Mouse (Mus musculus) inflammation-experienced regulatory T-cells, adult 6 months (primary cell): Measurements from ENCODE around the gene Map3k5. TPM values are rescaled to one million over a fixed set of nuclear protein-coding genes. Genes with fewer than 3 reads are reported as not detected.

Experiments
- ATAC-seq: one replicate; pipeline ENCODE4 v1.8.0; 2017
- polyA plus RNA-seq, 3 experiments: library from polyadenylated mRNA; unstranded; fragments of 100-300 nt; shearing (Covaris generic); gene quantifications; one replicate each; pipeline ENCODE4 v1.2.1; 2017

Map3k5 gene
- polyA plus RNA-seq, 3 experiments from 2014 or later = 9.3 to 14.3 (median 13.8) TPM

GRCm38 (mm10) chr10:20166797-20167196 lies 232.5 kb downstream of the Map3k5 start:
- ATAC-seq = no peak

GRCm38 (mm10) chr10:20167467-20167866 lies 233.2 kb downstream of the Map3k5 start:
- no peak for ATAC-seq

- ATAC-seq = no peak
These were observed 235.0 kb downstream of the Map3k5 start for GRCm38 (mm10) chr10:20169182-20169674.

GRCm38 (mm10) chr10:20169927-20170604 lies 235.8 kb downstream of the Map3k5 start:
- ATAC-seq = no peak

DNA sequence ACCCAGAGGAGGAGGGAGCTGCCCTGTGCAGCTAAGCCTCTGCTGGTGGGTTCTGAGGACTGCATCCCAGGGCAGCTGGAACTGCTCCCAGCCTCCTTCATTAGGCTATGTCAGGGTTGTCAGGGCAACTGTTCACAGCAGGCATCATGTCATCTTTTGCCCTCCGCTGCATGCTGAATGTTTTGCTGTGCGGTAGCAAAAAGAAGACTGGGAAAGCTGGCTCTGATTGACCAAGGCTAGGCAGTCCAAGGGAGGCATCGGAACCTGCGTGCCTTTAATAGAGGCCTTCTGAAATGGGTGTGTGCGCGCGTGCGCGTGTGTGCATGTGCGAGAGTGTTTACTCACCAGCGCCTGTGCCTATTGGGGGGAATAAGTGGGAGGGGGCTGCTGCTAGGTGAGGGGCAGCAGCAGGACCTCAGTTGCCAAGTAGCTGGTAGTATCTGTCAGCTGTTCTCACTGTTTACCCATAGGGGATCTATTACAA lies 236.4 kb downstream of the Map3k5 start:
- ATAC-seq = no peak

- no peak for ATAC-seq
These were observed 236.9 kb downstream of the Map3k5 start for GRCm38 (mm10) chr10:20171209-20171608.

- ATAC-seq = no peak
These were observed 237.5 kb downstream of the Map3k5 start for GRCm38 (mm10) chr10:20171756-20172155.

- no peak for ATAC-seq
These were observed 239.5 kb downstream of the Map3k5 start for GRCm38 (mm10) chr10:20173733-20174132.

GRCm38 (mm10) chr10:20176054-20176453 lies 241.8 kb downstream of the Map3k5 start:
- ATAC-seq = no peak

- ATAC-seq = no peak
These were observed 244.7 kb downstream of the Map3k5 start for GRCm38 (mm10) chr10:20178807-20179605.

- ATAC-seq = no peak
These were observed 246.9 kb downstream of the Map3k5 start for GRCm38 (mm10) chr10:20181198-20181597.

- no peak for ATAC-seq
These were observed 247.6 kb downstream of the Map3k5 start for GRCm38 (mm10) chr10:20181680-20182399.

DNA sequence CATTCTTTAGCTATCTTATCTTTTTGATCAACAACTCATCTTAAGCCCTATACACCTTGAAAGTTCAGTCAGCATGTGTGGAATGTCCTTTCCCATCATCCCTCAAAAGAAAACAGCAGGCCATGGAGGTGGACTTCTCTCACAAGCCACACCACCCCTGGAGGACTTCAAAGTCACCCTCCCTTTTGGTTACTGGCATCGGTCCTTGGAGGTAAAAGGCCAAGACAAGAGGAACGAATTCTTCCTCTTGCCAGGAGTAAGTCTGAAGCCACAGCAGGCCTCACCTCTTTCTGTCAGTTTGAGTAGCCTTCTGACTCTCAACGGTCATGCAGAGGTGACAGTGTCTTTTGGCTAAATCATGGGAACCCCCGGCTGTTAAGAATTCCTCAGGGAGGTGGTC lies 250.1 kb downstream of the Map3k5 start:
- no peak for ATAC-seq

DNA sequence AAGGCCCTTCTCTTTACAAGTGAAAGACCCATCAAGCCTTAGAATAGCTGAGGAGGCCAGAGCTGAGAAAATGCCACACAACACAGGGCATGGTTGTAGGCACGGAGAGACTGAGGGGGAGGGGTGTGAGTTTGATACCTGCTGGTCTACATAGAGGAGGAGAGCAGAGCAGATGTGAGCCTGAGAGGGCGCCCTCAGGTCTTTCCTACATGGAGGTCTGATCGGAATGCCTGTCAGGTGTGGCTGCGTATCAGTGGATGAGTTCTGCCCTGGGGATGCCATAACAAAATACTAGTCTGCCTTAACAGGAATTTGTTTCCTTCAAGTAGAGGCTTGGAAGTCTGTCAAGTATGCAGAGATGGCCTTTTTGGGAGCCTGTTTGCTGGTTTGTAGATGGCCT lies 251.0 kb downstream of the Map3k5 start:
- ATAC-seq = no peak

- ATAC-seq = no peak
These were observed 251.5 kb downstream of the Map3k5 start for GRCm38 (mm10) chr10:20185806-20186205.

GRCm38 (mm10) chr10:20186800-20187273 lies 252.6 kb downstream of the Map3k5 start:
- no peak for ATAC-seq

- ATAC-seq = no peak
These were observed 256.0 kb downstream of the Map3k5 start for GRCm38 (mm10) chr10:20190139-20190747.

Other genes with a start within 250 kb of the Map3k5 start
- under 1 TPM in 1 of 3 experiments, not detected in 2; 0.73 TPM for gene Il20ra, start 221.9 kb upstream of the Map3k5 start, polyA plus RNA-seq
- gene Slc35d3, start 83.0 kb upstream of the Map3k5 start, polyA plus RNA-seq = not detected
- gene Pex7, start 26.8 kb upstream of the Map3k5 start, polyA plus RNA-seq = 10 to 100 TPM in 1 of 3 experiments, 1 to 10 TPM in 2; 1.6 to 12.6 (median 5.8) TPM
- gene Map7, start 214.0 kb downstream of the Map3k5 start, polyA plus RNA-seq = 1 to 10 TPM; 2.0 to 6.1 (median 5.4) TPM